Mouse (Mus musculus) cerebral cortex, adult 2 months (tissue): ENCODE data around the gene Ngef.

ENCODE experiments used
- WGBS: fragments of 180-500 bp; shearing (Covaris S2); methylation state at CpG from one replicate; pipeline ENCODE4 v1.1.7; 2018; 5-methylcytosine and 5-hydroxymethylcytosine counted together

Gene Ngef

DNA sequence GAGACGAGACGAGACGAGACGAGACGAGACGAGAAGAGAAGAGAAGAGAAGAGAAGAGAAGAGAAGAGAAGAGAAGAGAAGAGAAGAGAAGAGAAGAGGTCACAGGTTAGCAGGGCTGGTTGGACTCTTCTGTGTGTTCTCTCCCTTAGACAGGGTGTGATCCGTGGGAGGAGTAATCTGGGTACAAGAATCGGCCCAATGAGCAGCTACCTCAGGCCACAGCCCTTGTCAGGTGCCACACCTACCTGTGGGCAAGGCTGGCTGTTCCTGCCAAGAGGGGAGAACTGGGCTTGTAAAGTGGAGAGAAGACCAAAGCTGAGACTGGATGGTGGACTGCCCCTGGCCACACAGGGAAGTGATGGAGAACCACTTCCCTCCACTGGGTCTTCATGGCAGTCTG lies 7.9 kb downstream of the Ngef start:
- 77% methylated on average over 8 of the region's 8 CpGs for WGBS

DNA sequence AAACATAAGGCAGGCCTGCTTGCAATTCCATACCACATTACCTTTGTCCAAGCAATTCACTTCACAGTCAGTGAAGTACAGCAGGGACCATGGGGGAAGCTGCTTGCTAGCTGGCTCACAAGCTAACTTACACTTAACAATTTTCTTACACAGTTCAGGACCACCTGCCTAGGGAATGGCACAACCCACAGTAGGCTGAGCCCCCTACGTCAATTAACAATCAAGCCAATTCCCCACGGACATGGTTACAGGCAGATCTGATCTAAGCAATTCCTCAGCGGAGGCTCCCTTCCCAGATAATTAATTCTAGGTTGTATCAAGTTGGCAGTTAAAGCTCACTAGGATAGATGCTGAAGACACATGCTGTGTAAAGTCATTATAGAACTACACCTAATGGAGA lies 10.7 kb downstream of the Ngef start:
- 92% methylated on average over 3 of the region's 3 CpGs for WGBS

DNA sequence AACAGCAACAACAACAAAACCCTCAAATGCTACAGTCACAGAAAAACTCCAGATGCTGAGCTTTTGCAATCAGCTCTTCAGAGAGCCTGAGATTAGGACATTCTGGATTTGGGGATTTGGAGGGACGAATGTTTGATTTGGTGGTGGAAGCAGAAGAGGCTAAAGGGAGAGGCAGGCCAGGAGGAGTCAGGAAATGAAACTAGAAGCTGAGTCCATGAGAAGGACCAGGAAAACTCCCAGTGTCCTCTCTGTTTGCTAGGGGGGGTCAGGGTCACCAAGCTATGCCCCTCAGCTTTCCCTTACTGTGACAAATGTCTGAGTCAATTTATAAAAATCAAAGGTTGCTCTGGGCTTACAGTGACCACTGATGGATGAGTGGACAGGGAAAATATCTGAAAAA lies 20.1 kb downstream of the Ngef start:
- WGBS = 94% methylated on average over 1 of the region's 1 CpGs

DNA sequence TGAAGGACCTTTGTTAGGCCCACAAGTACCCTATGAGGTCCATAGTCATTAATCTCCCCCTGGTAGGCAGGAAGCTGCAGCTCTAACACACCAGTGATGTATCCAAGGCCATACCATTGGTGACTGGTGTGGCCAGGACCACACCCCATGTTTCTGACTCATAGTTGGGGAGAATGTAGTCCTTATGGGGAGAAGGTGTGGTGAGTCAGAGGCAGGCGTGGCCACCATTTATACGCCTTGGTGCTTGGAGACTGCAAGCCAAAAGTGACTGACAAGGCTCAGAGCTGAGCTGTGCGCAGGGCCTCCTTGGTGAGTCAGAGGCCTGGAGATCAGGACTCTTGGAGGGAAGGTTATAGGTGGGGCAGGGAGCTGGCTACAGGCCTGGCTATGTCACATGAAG lies 22.7 kb downstream of the Ngef start:
- WGBS = 89% methylated on average over 3 of the region's 3 CpGs

DNA sequence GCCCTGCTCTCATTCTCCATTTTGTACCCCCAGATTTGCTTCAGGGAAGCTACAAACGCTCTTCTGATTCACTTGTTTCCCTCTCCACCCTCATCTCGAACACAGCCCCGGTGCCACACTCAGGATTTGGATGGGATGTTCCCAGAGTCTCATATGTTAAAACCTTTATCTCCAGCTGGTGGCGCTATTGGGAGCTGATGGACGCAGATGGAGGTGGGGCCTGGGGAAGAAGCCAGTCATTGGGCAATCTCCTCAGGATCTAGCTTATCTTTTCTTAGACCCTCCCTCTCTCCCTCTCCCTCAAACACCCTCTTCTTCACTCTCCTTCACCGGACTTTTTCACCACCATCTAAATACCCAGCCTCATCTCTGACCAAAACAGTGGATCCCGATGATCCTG lies 32.1 kb downstream of the Ngef start:
- WGBS = 35% methylated on average over 7 of the region's 7 CpGs

DNA sequence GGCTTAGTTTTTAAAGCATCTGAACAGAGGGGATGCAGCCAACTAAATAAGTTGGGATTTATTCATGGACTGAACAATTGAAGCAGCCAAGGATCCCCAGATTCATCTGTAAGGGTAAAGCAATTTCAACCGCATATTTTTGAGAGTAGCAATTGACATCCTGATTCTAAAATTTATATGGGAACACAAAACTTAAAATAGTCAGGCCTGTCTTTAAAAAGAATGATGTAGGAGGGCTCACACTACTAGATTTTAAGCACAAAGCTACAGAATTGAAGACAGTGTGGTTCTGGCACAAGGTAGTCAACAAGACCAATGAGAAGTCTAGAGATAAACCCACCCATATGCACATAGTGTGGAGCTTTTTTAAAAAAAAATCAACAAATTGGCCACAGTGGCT lies 36.7 kb downstream of the Ngef start:
- 66% methylated on average over 1 of the region's 1 CpGs for WGBS

DNA sequence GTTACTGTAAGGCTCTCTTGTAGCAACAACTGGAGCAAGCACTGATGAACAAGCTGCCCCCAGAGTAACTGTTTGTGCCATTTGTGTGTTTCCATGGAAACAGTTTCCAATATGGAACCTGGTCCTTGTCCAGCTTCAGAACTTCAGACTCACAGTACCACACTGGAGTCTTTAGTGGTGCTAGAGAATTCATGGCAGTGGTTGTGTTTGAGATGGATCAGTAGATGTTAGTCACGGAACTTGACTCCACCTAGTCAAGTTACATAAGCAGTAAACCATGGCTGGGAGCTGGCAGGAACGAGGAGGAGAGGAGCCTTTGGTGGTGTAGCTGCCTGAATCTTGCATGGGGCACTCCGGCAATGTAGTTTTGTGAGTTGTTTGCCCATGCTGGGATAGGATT lies 39.6 kb downstream of the Ngef start:
- WGBS = 54% methylated on average over 3 of the region's 3 CpGs

DNA sequence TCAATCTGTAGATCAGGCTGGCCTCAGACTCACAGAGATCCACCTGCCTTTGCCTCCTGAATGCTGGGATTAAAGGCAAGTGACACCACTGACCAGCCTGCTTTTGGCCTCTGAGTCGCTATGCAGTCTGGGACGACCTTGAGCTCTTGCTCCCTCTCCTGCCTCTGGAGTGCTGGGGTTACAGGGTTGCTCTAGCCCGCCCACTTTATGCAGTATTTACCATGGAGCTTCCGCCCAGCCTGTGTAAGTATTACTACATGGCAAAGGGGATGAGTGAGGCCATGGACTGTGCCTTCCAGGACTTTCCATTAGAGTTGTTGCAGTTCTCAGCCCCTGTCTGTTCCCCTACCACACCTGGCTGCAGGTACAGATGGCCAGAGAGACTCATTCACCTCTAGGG lies 41.3 kb downstream of the Ngef start:
- 91% methylated on average over 4 of the region's 4 CpGs for WGBS

DNA sequence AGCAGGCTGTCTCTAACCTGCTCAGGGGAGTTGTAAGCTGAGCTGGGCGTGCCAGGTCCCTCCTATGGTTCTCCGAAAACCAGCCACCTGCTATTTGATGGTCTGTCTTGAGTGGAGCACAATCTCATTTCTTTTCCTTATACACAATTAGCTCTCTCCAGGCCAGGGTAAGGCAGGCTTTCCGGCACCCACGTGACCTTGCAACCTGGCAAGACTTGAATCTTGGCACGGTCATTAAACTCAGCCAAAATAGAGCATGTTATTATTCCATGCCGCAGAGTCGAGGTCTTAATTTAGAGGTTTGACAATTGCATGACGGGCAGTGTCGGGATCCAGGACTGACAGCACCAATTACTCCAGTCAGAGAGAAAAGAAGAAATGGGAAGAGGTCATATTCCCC lies 46.5 kb downstream of the Ngef start:
- whole genome bisulfite sequencing = 78% methylated on average over 9 of the region's 9 CpGs

DNA sequence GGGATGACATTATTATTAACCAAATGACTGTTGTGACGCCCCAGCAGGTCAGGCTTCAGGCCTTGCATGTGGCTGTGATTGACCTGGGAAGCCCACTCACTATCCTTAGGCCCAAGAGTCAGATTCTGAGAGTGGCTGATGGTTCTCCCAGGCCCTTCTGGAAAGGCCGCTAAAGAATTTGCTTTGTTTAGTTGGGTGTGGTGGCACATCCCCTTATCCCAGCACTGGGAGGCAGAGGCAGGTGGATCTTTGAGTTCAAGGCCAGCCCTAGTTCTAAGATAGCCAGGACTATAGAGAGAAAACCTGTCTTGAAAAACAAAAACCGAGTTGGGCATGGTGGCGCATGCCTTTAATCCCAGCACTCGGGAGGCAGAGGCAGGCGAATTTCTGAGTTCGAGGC lies 48.6 kb downstream of the Ngef start:
- WGBS = 94% methylated on average over 7 of the region's 7 CpGs

DNA sequence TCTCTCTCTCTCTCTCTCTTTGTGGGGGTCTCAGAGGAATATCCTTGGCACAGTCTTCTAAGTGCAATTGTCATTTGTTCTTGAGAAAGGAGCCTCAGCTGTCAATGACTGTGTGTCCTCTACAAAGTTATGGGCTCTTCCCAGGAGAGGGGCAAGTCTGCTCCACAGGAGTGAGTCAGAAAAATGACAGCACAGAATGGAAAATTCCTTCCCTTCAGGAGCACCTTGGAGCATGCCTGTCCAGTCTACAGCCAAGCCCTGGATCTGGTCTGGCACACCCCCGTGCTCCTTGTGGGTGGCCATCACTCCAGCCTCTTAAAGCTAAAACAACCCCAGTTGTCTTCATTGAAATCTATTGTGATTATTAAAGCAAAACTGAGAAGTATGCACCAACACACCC lies 52.1 kb downstream of the Ngef start:
- WGBS = 50% methylated on average over 1 of the region's 1 CpGs

DNA sequence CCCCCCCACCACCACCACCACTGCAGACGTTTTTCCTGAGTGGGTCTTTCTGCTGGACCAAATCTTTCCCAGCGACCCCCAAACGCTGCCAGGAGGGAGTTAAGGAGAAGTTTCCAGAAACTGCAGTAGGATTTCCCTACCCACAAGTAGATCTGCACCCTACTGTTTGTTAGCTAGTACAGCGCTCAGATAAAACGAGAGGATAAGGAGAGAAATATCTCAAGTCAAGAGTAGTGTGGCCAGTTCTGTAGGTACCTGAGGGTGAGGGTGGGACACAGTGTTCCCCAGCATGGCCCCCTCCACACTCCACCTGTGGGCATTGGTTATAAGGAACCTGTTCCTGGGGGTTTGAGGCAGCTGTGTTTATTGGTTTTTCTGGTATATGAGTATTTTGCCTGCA lies 62.8 kb downstream of the Ngef start:
- WGBS = 8% methylated on average over 5 of the region's 5 CpGs

DNA sequence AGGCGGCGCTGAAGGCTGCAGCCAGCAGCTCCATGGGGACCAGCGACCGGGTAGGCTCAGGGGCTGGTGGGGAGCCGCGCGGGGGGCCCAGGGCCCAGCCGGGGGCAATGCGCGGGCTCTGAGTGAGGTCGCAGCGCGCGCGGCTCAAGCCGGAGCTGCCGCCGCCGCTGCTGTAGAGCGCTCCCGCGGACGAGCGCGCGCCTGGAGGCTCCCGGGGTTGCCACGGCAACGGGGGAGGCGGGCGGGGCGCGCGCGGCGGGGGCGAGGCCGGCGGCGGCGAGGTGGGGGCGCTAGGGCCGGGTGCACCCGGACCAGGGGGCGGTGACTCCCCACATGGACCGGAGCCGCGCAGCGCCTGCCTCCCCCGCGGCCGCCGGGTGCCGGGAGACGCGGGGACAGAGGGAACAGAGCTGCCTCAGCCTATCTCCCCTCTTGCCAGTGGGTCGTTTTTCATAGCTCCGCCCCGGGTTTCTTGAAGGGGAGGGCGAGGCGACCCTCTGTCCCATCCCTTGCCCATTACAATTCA lies 63.4 kb downstream of the Ngef start:
- WGBS = under 1% methylated on average over 46 of the region's 61 CpGs

DNA sequence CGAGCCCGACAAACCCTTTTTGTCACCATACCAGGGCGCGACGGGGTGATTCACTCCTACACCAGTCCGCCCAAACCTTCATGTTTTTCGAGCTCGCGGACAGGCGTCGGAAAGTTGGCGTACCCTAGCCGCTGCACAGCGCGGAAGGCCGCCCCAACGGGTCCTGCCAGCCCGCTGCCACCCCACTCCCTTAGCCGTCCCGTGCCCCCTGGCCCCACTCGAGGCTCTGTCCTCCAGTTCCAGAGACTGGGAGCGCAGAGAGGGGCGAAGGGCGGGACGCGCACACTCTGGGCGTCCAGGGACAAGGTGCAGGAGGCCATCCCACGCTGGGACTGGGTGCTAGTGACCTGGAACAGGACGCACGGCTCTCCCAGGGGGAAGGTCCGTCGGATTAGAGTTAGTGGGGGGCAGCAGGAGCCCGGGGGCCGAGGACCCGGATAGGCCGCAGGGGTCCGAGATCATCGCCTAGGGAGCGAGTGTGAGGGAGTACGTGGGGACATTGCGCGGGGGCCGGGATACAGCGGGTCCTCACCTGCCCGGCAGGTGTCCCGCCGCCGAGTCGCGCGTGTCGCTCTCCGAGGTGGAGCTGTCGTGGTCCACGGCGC lies 64.0 kb downstream of the Ngef start, which contains the start of gene Neu2:
Neu2 (plus strand) TSS at position 329 of the 605 bp plus-strand sequence.
- WGBS = 2% methylated on average over 56 of the region's 56 CpGs

DNA sequence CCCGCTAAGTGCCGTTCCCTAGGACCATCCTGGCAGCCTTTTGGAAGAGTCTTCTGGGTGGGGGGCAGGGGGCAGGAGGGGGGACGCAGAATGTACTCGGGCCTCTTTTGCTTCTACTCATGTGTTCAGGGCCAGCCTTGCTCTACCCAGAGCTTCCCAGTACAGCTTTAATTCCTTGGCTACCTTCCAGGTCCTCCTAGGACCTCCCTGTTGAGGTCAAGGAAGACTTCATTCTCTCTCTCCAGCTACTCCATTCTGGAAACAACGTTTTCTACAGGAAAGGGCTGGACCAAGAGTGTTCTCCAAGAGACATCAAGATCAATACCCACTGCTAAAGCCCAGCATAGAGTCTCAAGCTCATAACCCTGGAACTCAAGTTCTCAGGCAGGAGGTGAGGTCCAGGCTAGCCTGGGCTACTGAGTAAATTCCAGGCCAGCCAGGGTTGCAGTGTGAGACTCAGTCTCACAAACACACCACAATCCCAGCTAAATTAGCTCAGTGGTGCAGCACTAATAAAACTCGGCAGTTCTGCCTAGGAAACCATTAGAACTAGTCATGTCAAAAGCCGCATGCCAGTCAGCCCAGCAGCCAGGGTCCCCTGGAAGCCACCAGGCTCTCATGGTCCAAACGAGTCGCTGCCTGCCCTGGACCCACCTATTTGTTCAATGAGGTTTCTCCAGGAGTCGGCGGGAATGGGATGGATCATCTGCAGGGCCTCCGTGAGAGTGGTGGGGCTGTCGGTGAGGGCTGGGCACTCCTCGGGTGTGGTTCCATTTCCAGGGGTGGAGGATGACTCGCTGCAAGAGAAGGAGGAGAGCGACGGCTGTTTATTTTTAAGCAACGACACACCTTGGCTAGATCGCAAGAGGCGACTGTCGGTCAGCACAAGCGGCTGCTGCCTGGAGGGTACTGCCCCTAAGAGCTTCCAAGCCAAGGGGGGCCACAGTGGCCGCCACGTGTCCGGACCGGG lies 64.8 kb downstream of the Ngef start:
- WGBS = 11% methylated on average over 26 of the region's 26 CpGs

DNA sequence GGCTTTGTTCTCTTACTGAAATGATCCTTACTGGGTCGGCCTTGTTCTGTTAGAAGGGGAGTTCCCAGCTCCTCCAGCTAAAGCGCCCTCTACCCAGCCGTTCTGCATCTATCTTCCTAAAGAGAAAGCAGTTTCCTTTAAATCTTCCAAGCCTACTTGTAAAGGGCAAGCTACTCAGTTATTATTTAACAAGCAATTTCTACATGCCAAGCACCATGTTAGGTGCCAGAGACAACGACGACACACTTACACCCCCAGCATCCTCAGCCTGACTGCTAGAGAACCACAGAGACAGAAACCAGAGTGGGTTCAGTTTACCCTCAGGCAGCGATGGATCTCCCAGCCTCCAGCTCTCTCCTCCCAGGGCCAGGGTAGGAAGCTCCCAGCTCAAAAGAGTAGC lies 65.8 kb downstream of the Ngef start:
- WGBS = 38% methylated on average over 6 of the region's 6 CpGs

DNA sequence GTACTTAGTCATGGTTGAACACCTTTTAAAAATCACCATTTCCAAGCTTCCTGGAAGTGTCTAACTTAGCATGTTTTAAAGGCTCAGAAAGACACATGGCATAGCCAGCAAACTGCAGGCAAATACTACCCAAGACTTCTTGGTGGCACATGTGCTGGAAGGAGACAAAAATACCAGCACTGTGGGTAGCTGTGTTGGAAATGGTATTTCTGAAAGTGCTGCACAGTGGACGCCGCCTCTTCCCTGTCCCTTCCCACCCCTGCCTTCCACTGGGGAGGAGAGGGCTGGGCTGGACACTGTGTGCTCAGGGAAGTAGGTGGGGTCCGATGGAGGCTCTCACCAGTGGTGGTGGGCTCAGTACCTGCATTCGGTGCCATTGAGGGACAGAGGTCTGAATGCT lies 68.1 kb downstream of the Ngef start:
- 61% methylated on average over 4 of the region's 4 CpGs for WGBS

DNA sequence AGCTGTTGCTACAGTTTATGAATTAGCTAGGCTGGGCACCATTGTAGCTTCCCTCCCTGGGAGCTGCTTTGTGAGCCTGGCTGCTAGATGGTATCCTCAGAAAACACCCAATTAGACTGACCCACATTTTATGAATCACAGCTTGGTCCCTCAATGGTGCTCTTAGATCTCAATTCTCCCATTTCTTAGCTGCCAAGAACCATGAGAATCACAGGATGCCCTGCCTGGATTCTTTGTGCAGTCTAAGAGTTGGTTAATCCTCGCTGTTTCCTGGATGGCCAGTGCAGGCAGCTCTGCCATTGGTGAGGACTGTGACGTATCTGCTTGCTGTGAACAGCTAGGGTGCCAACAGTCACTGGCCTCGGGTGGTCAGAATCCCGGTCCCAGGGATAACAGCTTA lies 80.1 kb downstream of the Ngef start:
- WGBS = 43% methylated on average over 4 of the region's 4 CpGs

DNA sequence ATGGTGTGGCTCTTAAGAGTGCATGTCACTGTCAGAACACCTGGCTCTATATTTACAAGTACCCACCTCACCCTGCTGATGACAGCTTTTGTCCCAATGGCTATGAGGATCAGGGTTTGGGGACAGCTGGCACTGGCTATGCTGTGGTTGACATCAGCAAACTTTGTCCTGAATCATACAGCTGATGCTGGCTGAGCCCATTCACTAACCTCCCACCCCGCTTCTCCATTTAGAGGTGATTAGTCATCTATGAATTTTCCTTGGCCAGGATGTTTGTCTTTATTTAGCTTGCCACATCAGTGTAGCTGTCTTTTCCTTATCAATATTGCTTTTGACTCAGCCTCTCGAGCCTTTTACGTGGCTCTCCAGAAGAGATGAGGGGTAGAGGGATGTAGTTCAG lies 81.4 kb downstream of the Ngef start:
- WGBS = 52% methylated on average over 3 of the region's 3 CpGs

DNA sequence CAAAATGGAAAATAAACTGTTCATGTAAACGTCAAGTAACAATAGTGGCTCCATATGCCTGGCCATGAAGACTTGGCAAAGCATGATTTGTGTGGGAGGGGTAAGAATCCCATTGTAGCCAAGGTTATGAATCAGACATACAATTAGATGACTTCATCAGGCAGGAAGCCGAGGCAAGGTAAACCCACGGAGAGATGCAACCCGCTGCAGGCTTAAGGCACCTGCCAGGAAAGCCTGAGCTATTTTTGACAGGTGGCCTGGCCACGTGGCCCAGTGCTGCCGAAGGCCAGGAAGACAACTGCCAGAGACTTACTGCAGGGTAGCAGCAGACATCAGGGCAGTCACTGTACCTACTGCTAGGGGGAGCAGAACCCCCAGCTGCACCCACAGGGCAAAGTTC lies 87.3 kb downstream of the Ngef start:
- 49% methylated on average over 6 of the region's 6 CpGs for WGBS

DNA sequence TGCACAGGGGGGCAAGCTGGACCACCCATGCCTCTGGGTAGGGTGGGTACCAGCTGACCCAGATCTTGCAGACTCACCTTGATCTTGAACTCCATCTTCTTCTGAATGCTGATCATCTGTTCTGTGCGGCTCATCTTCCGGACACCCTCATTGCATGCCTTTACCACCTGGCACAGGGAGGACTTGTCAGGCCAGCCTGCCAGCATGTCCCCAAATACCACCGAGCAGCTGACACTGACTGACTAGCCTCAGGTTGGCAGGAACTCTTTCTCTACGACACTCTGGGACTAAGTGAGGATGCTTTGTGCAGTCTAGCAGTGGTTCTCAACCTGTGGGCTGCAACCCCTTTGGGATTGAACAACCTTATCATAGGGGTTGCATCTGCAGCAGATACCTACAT lies 91.1 kb downstream of the Ngef start:
- WGBS = 48% methylated on average over 4 of the region's 4 CpGs

DNA sequence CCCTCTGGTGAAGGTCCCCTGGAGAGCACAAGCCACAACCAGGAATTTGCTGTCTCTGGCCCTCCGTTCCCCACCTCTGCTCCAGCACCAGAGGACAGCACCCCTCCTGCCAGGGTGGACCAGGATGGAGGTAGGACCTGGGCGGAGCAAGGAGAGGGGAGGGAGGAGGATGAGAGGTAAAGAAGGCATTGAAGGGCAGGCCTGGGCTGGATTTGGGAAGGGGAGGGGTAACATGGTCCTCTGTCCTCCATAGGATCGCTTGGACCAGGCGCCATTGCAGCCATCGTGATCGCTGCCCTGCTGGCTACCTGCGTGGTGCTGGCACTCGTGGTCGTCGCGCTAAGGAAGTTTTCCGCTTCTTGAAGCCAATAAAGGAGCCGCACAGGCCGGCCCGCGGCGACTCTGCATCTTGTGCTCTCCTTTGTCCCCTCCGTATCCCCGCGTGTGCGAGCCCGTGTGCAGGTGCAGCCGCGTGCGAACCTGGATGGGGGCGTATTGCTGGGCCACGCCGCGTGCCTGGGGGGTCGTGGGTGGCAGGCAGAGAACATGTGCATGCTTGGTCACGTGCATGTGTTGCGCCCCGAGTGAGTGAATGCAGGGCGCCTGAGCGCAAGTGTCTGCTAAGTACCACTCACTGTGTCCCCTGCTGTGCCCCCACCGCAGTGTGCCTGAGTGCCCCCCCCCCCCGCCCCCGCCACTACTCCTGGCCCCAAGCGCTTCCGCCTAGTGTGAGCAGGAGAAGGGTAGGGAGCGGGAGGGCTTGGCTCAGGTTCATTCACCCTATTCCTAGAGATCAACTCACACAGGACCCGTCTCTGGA lies 98.4 kb downstream of the Ngef start:
- WGBS = 5% methylated on average over 42 of the region's 42 CpGs
